Mouse (Mus musculus) small intestine, adult 2 months (tissue): ENCODE data around the gene Ptbp3. TPM values are rescaled to one million over a fixed set of nuclear protein-coding genes. Genes with fewer than 3 reads are reported as not detected.

ENCODE experiments used
- H3K27ac ChIP-seq: fragments of 200-500 bp; 2 replicates; pipeline ENCODE4 v1.5.1; 2012; ENCODE audit warnings: low read depth, low read length, control low read depth, inconsistent platforms; ENCODE audit not compliant: insufficient read depth
- H3K27me3 ChIP-seq: fragments of 200-500 bp; 2 replicates; pipeline ENCODE4 v1.6.1; 2012; ENCODE audit warnings: mild to moderate bottlenecking, moderate library complexity, low read length, inconsistent platforms; ENCODE audit not compliant: control insufficient read depth, insufficient read depth
- H3K36me3 ChIP-seq: fragments of 200-500 bp; 2 replicates; pipeline ENCODE4 v1.6.1; 2012; ENCODE audit warnings: mild to moderate bottlenecking, low read length, control low read depth, inconsistent platforms; ENCODE audit not compliant: control insufficient read depth, insufficient read depth
- H3K4me1 ChIP-seq: fragments of 200-500 bp; 2 replicates; pipeline ENCODE4 v1.6.1; 2012; ENCODE audit warnings: low read length, inconsistent platforms, mixed read lengths; ENCODE audit not compliant: control insufficient read depth, insufficient read depth, insufficient read length
- H3K4me3 ChIP-seq: fragments of 200-500 bp; 2 replicates; pipeline ENCODE4 v1.5.1; 2012; ENCODE audit warnings: low read depth, mild to moderate bottlenecking, control low read depth, inconsistent platforms, low read length, moderate library complexity
- CTCF ChIP-seq: fragments of 200-500 bp; IDR thresholded peaks from 2 replicates; pipeline ENCODE4 v1.5.1; 2012; ENCODE audit warnings: low read depth, mild to moderate bottlenecking, control low read depth, inconsistent platforms, low read length, moderate library complexity, mixed read lengths; ENCODE audit not compliant: insufficient replicate concordance, insufficient read length; ENCODE audit errors: extremely low read depth
- POLR2A ChIP-seq: fragments of 200-500 bp; IDR thresholded peaks from 2 replicates; pipeline ENCODE4 v1.6.1; 2012; ENCODE audit warnings: low read depth, mild to moderate bottlenecking, control low read depth, inconsistent platforms, low read length, moderate library complexity
- WGBS: fragments of 180-500 bp; shearing (Covaris S2); methylation state at CpG from one replicate; pipeline ENCODE4 v1.1.7; 2018; 5-methylcytosine and 5-hydroxymethylcytosine counted together
- polyA plus RNA-seq: library from polyadenylated mRNA; depleted of rRNA; stranded (reverse); fragments of >200 nt; gene quantifications from 2 replicates; pipeline ENCODE4 v1.2.3, GENCODE M21; 2012; rRNA removed

Gene Ptbp3
- polyA plus RNA-seq, 1 experiment = 45.8 TPM

DNA sequence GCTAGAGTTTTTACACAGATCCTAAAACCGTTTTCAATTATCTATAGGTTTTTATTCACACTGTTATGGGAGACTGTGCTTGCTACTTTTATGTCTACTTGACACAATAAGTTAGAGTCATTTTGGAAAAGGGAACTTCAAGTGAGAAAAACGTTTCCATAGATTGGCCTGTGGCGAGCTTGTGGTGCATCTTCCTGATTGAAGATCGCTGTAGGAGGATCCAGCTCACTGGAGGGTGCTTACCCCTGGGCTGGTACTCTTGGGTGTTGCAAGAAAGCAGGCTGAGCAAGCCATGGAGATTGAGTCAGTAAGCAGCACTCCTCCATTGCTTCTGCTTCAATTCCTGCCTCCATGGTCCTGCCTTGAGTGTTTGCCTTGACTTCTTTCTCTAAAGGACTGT lies 113.2 kb downstream of the Ptbp3 start:
- no peaks in the 10 kb centered on the region for H3K27me3 ChIP-seq
- 91% methylated on average over 4 of the region's 4 CpGs for WGBS
- H3K36me3 ChIP-seq = no peaks in the 10 kb centered on the region
- no peak overlapping the region for H3K27ac ChIP-seq
- H3K4me1 ChIP-seq = peaks cover 12% of the 10 kb centered on the region; the same call in 1 of the 2 replicates
- H3K4me3 ChIP-seq = no peak overlapping the region
- TF ChIP-seq CTCF (no peak), POLR2A (no peak)

DNA sequence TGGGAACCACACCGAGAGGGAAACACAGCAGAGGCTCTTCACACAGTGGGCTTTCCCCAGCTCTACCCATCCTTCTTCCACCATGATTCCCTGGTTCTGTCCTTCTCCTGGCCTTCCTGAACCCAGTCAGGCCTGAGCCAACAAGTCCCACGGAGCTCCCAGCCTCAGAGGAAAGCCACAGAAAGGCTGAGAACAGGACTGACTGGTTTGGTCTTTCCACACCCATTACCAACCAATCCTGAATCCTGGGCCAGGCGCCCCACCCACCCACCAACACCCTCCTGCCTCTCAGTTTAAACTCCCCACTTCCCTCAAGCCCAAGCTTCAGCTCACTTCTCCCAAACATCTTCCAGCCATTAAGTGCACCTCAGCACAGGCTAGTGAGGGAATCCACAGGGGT lies 115.1 kb downstream of the Ptbp3 start:
- Histone ChIP-seq H3K4me1 (peaks cover 4% of the 10 kb centered on the region; the same call in 1 of the 2 replicates), H3K4me3 (no peak overlapping the region), H3K36me3 (no peaks in the 10 kb centered on the region), H3K27ac (no peak overlapping the region), H3K27me3 (no peaks in the 10 kb centered on the region)
- WGBS = 43% methylated on average over 3 of the region's 3 CpGs
- TF ChIP-seq POLR2A (no peak), CTCF (no peak)

DNA sequence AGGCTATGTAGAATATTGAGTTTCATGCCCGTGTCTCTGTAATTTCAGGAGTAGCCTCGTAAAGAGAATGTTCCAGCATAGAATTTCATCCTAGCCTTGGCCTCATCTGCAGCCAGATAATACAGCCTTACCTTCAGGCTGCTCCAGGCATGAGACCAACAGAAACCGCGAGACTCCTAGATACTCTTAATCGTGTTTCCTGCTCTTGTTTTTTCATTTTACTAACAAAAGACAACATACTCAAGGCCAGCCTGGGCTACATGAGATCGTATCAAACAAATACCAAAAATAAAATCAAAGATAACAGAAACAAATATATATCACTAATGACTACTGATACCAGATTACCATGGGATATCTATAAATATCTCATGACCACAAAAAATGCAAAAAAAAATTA lies 120.0 kb downstream of the Ptbp3 start:
- H3K4me3 ChIP-seq = no peak overlapping the region
- H3K36me3 ChIP-seq = no peaks in the 10 kb centered on the region
- H3K27ac ChIP-seq = no peak overlapping the region
- H3K4me1 ChIP-seq = peaks cover 3% of the 10 kb centered on the region; the same call in 1 of the 2 replicates
- no peaks in the 10 kb centered on the region for H3K27me3 ChIP-seq
- TF ChIP-seq CTCF (no peak), POLR2A (no peak)
- WGBS = 78% methylated on average over 6 of the region's 6 CpGs

DNA sequence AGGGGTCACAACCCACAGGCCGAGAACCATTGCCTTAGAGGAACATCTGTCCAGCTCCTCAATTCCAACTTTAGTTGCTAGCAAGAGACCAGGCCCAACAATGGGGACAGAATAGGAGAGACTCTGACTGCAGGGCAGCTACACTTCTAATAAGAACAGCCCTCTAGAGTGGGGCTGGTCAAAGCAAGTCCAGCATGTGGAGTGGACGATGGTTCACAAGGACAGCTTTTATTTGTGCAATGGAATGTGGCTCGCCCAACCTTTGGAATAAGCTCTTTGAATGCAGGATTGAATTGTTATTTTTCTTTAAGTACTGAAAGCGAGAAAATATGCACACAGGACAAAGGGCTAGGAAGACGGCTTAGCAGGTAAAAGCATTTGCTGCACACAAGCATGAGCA lies 122.7 kb downstream of the Ptbp3 start:
- TF ChIP-seq CTCF = no peak
- TF ChIP-seq POLR2A = no peak
- no peak overlapping the region for H3K27ac ChIP-seq
- WGBS = 96% methylated on average over 5 of the region's 5 CpGs
- H3K4me3 ChIP-seq = no peak overlapping the region
- no peaks in the 10 kb centered on the region for H3K27me3 ChIP-seq
- no peaks in the 10 kb centered on the region for H3K4me1 ChIP-seq
- H3K36me3 ChIP-seq = no peaks in the 10 kb centered on the region

DNA sequence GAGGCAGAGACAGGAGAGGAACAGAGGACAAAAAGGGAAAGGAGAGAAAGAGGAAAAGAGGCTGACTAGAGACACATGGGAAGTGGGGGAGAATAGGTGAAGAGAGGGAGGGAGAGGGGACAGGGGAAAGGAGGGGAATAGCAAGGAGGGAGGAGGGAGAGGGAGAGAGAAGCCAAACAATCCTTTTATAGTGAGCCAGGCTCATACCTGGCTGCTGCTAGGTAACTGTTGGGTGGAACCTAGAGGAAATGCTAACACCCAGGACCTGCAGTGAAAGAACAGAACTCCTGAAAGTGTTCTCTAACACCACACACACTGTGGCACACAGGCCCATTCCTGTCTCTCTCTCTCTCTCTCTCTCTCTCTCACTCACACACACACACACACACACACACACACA lies 126.4 kb downstream of the Ptbp3 start:
- no peak overlapping the region for H3K4me3 ChIP-seq
- H3K27ac ChIP-seq = no peak overlapping the region

DNA sequence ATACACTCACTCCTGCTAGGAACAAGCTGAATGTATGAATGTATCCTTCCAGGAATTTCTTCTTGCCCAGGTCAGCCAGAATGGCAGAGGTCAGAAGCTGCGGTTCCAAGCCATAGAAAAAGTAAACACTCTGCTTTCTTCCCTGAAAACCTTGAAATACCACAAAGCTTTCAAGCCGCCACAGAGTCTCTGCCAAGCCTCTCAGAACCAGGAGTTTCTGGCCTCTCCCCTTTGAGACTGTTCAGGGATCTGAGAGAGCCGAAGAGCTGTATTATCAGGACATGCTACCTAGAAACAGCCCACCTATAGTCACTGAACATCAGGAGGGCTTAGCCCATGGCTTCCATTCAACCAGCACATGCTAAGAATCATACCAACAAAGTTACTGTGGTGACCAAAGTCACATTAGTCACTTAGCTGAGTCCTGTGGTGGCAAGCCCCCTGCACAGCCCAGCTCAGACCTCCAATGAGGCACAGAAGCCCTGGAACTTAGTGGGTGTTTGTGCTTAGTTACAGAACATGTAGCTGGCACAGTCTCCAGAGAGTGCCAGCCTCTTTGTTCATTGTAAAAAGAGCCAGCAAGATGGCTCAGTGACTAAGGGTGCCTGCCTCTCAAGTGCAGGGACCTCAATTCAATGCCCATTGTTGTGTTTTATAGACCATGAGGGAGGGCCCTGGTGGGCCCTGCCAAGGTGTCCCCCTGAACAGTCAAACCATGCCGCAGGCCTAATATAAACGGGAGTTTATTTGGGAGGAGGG lies 127.0 kb downstream of the Ptbp3 start:
- 69% methylated on average over 5 of the region's 5 CpGs for WGBS
- Histone ChIP-seq H3K36me3 (no peaks in the 10 kb centered on the region), H3K27me3 (no peaks in the 10 kb centered on the region), H3K4me3 (no peak overlapping the region), H3K27ac (no peak overlapping the region), H3K4me1 (no peaks in the 10 kb centered on the region)
- TF ChIP-seq CTCF = no peak
- no peak for TF ChIP-seq POLR2A

More for the DNA sequence above, 126.4 kb downstream of the Ptbp3 start:
- Histone ChIP-seq H3K4me1 (no peaks in the 10 kb centered on the region), H3K36me3 (no peaks in the 10 kb centered on the region), H3K27me3 (no peaks in the 10 kb centered on the region)
- TF ChIP-seq POLR2A = no peak
- TF ChIP-seq CTCF = no peak

Other genes starting within 250 kb of the Ptbp3 start
- 0.37 and 1.6 TPM in 2 replicates for gene Susd1, start 110.7 kb downstream of the Ptbp3 start, polyA plus RNA-seq
- 2.5 and 3.8 TPM in 2 replicates for gene Hsdl2, start 32.2 kb upstream of the Ptbp3 start, polyA plus RNA-seq
- gene E130308A19Rik, start 76.8 kb upstream of the Ptbp3 start, polyA plus RNA-seq = 1.6 and 4.3 TPM in 2 replicates